Mouse (Mus musculus): ENCODE measurements around the gene Gm38431. TPM values are rescaled to one million over a fixed set of nuclear protein-coding genes. Genes with fewer than 3 reads are reported as not detected.

Gm38431 gene
- polyA plus RNA-seq, 1 experiment from 2014 or later = 0.91 TPM

- no peaks in the 10 kb centered on the region for H3K9me3 ChIP-seq (replicated peaks; ENCODE audit: low read length)
- H3K36me3 ChIP-seq (ENCODE audit: insufficient read depth, low read length) = no peaks in the 10 kb centered on the region
- DNase-seq (ENCODE audit: low spot score) (no peak), ATAC-seq (replicated peaks; ENCODE audit: low FRiP score, low read depth) (no peak)
- TF ChIP-seq CTCF (IDR thresholded peaks at IDR 0.05; ENCODE audit: low read depth) = no peak
- H3K4me3 ChIP-seq (replicated peaks; ENCODE audit: low read depth, low read length) = no peak overlapping the region
- no peak overlapping the region for H3K4me2 ChIP-seq (ENCODE audit: low read length)
- H3K9ac ChIP-seq (ENCODE audit: low read depth, low read length) = no peak overlapping the region
- H3K27me3 ChIP-seq (ENCODE audit: insufficient read depth, low read length) = no peaks in the 10 kb centered on the region
- no peaks in the 10 kb centered on the region for H3K4me1 ChIP-seq (replicated peaks; ENCODE audit: insufficient read depth, low read length)
- no peak overlapping the region for H3K27ac ChIP-seq
- 75% methylated on average over 8 of the region's 8 CpGs for WGBS
These were observed 6.0 kb upstream of the Gm38431 start for GRCm38 (mm10) chr9:21097793-21098192.

- Histone ChIP-seq H3K27ac (no peak overlapping the region), H3K4me3 (replicated peaks; ENCODE audit: low read depth, low read length) (no peak overlapping the region), H3K4me1 (replicated peaks; ENCODE audit: insufficient read depth, low read length) (peaks cover under 1% of the 10 kb centered on the region; the same call in 1 of the 2 replicates), H3K9me3 (replicated peaks; ENCODE audit: low read length) (no peaks in the 10 kb centered on the region), H3K9ac (ENCODE audit: low read depth, low read length) (no peak overlapping the region), H3K27me3 (ENCODE audit: insufficient read depth, low read length) (no peaks in the 10 kb centered on the region), H3K4me2 (ENCODE audit: low read length) (no peak overlapping the region), H3K36me3 (ENCODE audit: insufficient read depth, low read length) (no peaks in the 10 kb centered on the region)
- ATAC-seq (replicated peaks; ENCODE audit: low FRiP score, low read depth) (no peak), DNase-seq (ENCODE audit: low spot score) (no peak)
- no peak for TF ChIP-seq CTCF (IDR thresholded peaks at IDR 0.05; ENCODE audit: low read depth)
- WGBS = 97% methylated on average over 4 of the region's 4 CpGs
These were observed 4.2 kb upstream of the Gm38431 start for GRCm38 (mm10) chr9:21095958-21096357.

GRCm38 (mm10) chr9:21093423-21093822 is 1.6 kb upstream of the Gm38431 start:
- WGBS = 95% methylated on average over 9 of the region's 9 CpGs
- no peak overlapping the region for H3K9ac ChIP-seq (ENCODE audit: low read depth, low read length)
- peaks cover 12% of the 10 kb centered on the region; the same call in 1 of the 2 replicates for H3K36me3 ChIP-seq (ENCODE audit: insufficient read depth, low read length)
- no peak for TF ChIP-seq CTCF (IDR thresholded peaks at IDR 0.05; ENCODE audit: low read depth)
- no peaks in the 10 kb centered on the region for H3K9me3 ChIP-seq (replicated peaks; ENCODE audit: low read length)
- ATAC-seq (replicated peaks; ENCODE audit: low FRiP score, low read depth) (no peak), DNase-seq (ENCODE audit: low spot score) (no peak)
- H3K27me3 ChIP-seq (ENCODE audit: insufficient read depth, low read length) = no peaks in the 10 kb centered on the region
- H3K27ac ChIP-seq = no peak overlapping the region
- no peak overlapping the region for H3K4me2 ChIP-seq (ENCODE audit: low read length)
- no peak overlapping the region for H3K4me3 ChIP-seq (replicated peaks; ENCODE audit: low read depth, low read length)
- H3K4me1 ChIP-seq (replicated peaks; ENCODE audit: insufficient read depth, low read length) = peaks cover 8% of the 10 kb centered on the region; the same call in 1 of the 2 replicates

GRCm38 (mm10) chr9:21090972-21091706 is 658 bp downstream of the Gm38431 start:
- TF ChIP-seq CTCF (IDR thresholded peaks at IDR 0.05; ENCODE audit: low read depth) = no peak

GRCm38 (mm10) chr9:21090537-21090936 is 1.3 kb downstream of the Gm38431 start:
- Histone ChIP-seq H3K27me3 (ENCODE audit: insufficient read depth, low read length) (no peaks in the 10 kb centered on the region), H3K36me3 (ENCODE audit: insufficient read depth, low read length) (peaks cover 32% of the 10 kb centered on the region), H3K9me3 (replicated peaks; ENCODE audit: low read length) (no peaks in the 10 kb centered on the region), H3K4me3 (replicated peaks; ENCODE audit: low read depth, low read length) (peak overlapping the region; percentile 78), H3K9ac (ENCODE audit: low read depth, low read length) (peak overlapping the region; percentile 78), H3K27ac (no peak overlapping the region), H3K4me1 (replicated peaks; ENCODE audit: insufficient read depth, low read length) (peaks cover 8% of the 10 kb centered on the region; the same call in 1 of the 2 replicates), H3K4me2 (ENCODE audit: low read length) (peak overlapping the region; percentile 65)
- no peak for TF ChIP-seq CTCF (IDR thresholded peaks at IDR 0.05; ENCODE audit: low read depth)
- ATAC-seq (replicated peaks; ENCODE audit: low FRiP score, low read depth) = no peak
- no peak for DNase-seq (ENCODE audit: low spot score)
- WGBS = 88% methylated on average over 1 of the region's 1 CpGs

More at GRCm38 (mm10) chr9:21090972-21091706, 658 bp downstream of the Gm38431 start:
- Histone ChIP-seq H3K4me1 (replicated peaks; ENCODE audit: insufficient read depth, low read length) (peaks cover 8% of the 10 kb centered on the region; the same call in 1 of the 2 replicates), H3K4me3 (replicated peaks; ENCODE audit: low read depth, low read length) (peak overlapping the region; percentile 78), H3K9me3 (replicated peaks; ENCODE audit: low read length) (no peaks in the 10 kb centered on the region), H3K27me3 (ENCODE audit: insufficient read depth, low read length) (no peaks in the 10 kb centered on the region), H3K4me2 (ENCODE audit: low read length) (peak overlapping the region; percentile 65), H3K27ac (peak overlapping the region; percentile 91), H3K9ac (ENCODE audit: low read depth, low read length) (peak overlapping the region; percentile 78), H3K36me3 (ENCODE audit: insufficient read depth, low read length) (peaks cover 27% of the 10 kb centered on the region)
- WGBS = 2% methylated on average over 24 of the region's 24 CpGs
- no peak; the same call in 1 of the 2 replicates for ATAC-seq (replicated peaks; ENCODE audit: low FRiP score, low read depth)
- DNase-seq (ENCODE audit: low spot score) = no peak

- Histone ChIP-seq H3K4me2 (ENCODE audit: low read length) (no peak overlapping the region), H3K4me3 (replicated peaks; ENCODE audit: low read depth, low read length) (no peak overlapping the region), H3K27me3 (ENCODE audit: insufficient read depth, low read length) (no peaks in the 10 kb centered on the region), H3K27ac (no peak overlapping the region), H3K9ac (ENCODE audit: low read depth, low read length) (no peak overlapping the region), H3K36me3 (ENCODE audit: insufficient read depth, low read length) (peaks cover 85% of the 10 kb centered on the region), H3K4me1 (replicated peaks; ENCODE audit: insufficient read depth, low read length) (no peaks in the 10 kb centered on the region), H3K9me3 (replicated peaks; ENCODE audit: low read length) (no peaks in the 10 kb centered on the region)
- no peak for ATAC-seq (replicated peaks; ENCODE audit: low FRiP score, low read depth)
- no peak for DNase-seq (ENCODE audit: low spot score)
- no peak for TF ChIP-seq CTCF (IDR thresholded peaks at IDR 0.05; ENCODE audit: low read depth)
- WGBS = 92% methylated on average over 3 of the region's 3 CpGs
These were observed 8.5 kb downstream of the Gm38431 start for GRCm38 (mm10) chr9:21083324-21083723.
